Mouse (Mus musculus): ENCODE results near the gene Wfdc16. TPM values are rescaled to one million over a fixed set of nuclear protein-coding genes. Genes with fewer than 3 reads are reported as not detected.

The Wfdc16 gene
- not detected for polyA plus RNA-seq (2017; shearing (Covaris generic))

DNA sequence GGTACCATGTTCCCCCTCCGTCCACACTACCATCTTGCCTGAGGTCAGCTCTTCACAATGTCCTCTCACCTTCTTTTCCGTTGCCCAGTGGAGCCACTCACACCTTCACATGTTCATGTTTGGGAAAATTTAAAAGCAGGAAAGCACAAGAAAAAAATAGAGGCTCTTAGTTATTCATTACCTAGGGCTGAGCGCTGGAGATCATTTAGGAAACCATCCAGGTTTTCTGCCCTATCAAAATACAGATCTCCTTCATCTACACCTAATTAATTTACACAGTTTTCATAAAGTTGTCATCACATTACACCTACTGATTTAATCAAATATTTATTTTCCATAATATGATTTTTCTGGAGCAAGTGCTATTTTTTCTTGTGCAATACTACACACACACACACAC is at the start of gene Wfdc16:
Gene Wfdc16 (minus strand): TSS at position 101 of the 400 bp plus-strand sequence.

DNA sequence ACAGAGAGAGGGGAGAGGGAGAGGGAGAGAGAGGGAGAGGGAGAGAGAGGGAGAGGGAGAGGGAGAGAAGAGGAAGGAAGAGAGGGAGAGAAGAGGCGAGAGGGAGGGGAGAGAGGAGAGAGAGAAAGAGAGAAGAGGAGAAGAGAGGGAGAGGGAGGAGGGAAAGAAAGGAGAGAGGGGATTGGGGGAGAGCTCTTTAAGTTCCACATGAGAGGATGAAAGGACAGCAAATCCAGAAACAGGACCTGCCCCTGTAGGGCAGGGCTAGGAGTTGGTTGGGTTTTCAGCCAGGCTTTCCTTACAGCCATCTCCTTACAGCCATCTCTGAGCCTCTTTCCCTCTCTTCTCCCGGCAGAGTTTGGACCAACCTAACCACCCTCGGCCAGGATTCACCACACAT is 46.2 kb upstream of the Wfdc16 start, which contains the start of gene Wfdc13:
Gene Wfdc13 (plus strand): TSS at position 301 of the 400 bp plus-strand sequence.

DNA sequence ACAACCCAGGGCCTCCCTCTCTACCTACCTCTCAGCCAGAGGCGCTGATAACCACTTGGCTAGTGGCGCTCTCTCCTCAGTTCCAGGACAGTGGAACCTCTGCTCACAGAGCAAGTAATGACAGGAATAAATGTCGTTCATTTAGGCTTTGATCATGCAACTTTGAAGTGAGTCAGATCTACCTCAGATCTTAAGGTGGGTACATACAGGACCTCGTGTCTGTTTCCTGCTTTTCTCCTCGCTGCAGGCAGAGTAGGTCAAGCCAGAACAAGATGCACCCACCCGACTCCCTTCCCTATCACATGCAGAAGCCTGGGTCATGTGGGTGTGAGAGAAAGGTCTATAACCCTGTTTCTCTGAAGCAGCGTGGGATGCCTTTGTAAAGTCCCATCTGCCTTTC is 35.4 kb upstream of the Wfdc16 start, which contains the start of gene Wfdc11:
Gene Wfdc11 (minus strand): TSS at position 101 of the 400 bp plus-strand sequence.

DNA sequence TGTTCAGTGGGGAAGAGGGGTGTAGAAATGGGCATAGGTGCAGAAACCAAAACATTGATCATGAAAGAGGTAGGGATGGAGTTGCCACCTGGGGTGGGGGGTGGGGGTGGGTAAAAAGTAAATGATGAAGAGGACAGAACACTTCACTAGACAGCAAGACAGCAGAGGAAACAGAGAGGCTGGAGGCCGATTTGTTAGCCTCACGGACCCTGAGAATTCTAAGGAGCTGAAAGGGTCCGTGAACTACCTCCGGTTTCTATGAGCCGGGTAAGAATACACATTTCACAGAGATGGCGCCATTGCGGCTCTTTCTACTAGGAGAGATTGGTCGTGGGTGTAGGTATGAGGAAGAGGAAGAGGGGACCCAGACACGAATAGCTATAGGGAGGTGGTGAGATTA is 17.9 kb upstream of the Wfdc16 start, which contains the start of gene Wfdc9:
Gene Wfdc9 (minus strand): TSS at position 101 of the 400 bp plus-strand sequence.

DNA sequence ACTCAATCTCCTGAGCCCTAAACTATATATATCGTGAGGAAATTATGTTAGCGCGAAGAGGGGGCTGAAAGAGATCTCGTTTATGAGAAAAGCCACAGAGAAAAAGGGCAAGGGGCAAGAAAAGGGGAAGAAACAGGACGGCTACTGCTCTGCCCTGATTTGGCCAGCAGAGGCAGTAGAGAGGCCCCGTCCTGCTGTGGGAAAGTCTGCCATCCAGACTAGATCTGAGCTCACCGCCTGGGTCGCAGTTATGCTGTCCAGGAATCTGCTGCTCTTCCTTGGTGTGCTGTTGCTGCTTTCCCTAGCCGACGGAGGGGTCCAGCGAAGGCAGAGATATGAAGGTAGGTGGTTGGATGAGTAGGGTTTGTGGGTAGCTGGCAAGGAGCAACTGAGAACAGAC is 17.3 kb upstream of the Wfdc16 start, which contains the start of gene Wfdc10:
Gene Wfdc10 (plus strand): TSS at position 189 of the 400 bp plus-strand sequence.

DNA sequence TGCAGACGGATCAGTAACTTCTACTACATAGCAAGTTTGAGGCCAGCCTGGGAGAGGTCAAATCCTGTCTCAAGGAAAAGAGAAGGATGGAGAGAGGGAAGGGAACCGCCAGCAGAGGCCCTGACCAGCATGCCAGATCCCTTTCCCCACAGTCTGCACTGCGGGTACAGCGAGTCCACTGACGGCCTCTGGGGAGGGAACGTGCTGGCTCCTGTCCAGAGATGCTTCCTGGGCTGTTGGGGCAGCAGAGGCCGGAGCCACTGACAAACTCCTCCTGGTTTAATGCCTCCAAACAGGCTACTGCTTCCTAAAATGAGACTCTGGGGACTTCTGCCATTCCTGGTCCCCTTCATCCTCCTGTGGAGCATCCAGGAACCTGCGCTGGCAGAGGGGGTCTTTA is 25.1 kb downstream of the Wfdc16 start, which contains the start of the genes Wfdc6b and Wfdc8:
Gene Wfdc6b (plus strand): TSS at position 52 of the 400 bp plus-strand sequence.
Gene Wfdc8 (minus strand): TSS at position 156 of the 400 bp plus-strand sequence.

DNA sequence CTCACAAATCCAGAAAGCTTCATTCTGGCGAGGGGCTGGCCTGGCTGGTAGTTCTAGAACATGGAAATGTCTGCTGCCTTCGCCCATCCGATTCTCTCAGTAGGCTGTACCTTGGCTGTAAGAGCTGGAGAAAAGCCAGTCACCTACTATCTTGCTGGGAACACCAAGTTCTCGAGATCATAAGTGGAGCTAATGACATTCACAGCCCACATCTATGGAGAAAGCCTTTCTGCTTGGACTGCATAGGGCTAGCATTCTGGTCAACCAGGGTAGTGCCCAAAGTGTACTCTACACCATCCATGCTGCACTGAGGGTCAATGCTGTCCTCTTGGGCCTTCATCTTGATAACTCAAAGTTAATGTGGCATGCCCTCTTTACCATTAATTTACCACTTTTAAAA is 45.1 kb downstream of the Wfdc16 start, which contains the start of gene Eppin:
Gene Eppin (minus strand): TSS at position 101 of the 400 bp plus-strand sequence.

DNA sequence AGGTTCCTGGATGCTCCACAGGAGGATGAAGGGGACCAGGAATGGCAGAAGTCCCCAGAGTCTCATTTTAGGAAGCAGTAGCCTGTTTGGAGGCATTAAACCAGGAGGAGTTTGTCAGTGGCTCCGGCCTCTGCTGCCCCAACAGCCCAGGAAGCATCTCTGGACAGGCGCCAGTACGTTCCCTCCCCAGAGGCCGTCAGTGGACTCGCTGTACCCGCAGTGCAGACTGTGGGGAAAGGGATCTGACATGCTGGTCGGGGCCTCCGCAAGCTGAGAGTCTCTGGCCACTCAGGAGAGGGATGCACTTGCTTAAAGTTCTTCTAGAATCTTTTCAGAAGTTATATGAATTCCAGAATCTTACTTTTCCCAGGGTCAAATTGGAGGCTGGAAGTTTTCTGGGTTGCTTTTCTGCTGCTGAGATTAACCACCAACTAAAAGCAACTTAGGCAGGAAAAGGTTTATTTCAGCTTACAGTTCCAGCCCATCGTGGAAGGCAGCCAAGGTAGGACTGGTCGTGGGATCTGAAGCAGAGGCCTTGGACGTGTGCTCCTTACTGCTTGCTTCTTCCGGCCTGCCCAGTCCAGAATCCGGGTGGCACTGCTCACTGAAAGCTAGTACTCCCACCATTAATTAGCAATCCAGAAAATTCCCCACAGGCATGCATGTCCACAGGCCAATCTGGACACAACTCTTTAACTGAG is 53.4 kb downstream of the Wfdc16 start, which contains the start of gene Wfdc6a:
Gene Wfdc6a (minus strand): TSS at position 423 of the 701 bp plus-strand sequence.

Other genes with a start within 250 kb of the Wfdc16 start
- 9.0 TPM for gene Slpi, start 249.7 kb downstream of the Wfdc16 start, polyA plus RNA-seq (2017; shearing (Covaris generic))
- gene Rbpjl, start 235.7 kb downstream of the Wfdc16 start, polyA plus RNA-seq (2017; shearing (Covaris generic)) = not detected
- not detected for gene Matn4, start 233.6 kb downstream of the Wfdc16 start, polyA plus RNA-seq (2017; shearing (Covaris generic))
- gene Sdc4, start 194.9 kb downstream of the Wfdc16 start, polyA plus RNA-seq (2017; shearing (Covaris generic)) = 0.64 TPM
- gene Sys1, start 181.8 kb downstream of the Wfdc16 start, polyA plus RNA-seq (2017; shearing (Covaris generic)) = 81.1 TPM
- gene Gm20458, start 177.8 kb downstream of the Wfdc16 start, polyA plus RNA-seq (2017; shearing (Covaris generic)) = 6.5 TPM
- not detected for gene Trp53tg5, start 165.1 kb downstream of the Wfdc16 start, polyA plus RNA-seq (2017; shearing (Covaris generic))
- gene Dbndd2, start 152.7 kb downstream of the Wfdc16 start, polyA plus RNA-seq (2017; shearing (Covaris generic)) = 2.6 TPM
- 16.2 TPM for gene Pigt, start 141.3 kb downstream of the Wfdc16 start, polyA plus RNA-seq (2017; shearing (Covaris generic))
- not detected for gene Wfdc2, start 76.4 kb downstream of the Wfdc16 start, polyA plus RNA-seq (2017; shearing (Covaris generic))
- not detected for gene Spint3, start 65.3 kb downstream of the Wfdc16 start, polyA plus RNA-seq (2017; shearing (Covaris generic))
- gene Wfdc6a, start 53.3 kb downstream of the Wfdc16 start, polyA plus RNA-seq (2017; shearing (Covaris generic)) = not detected
- gene Eppin, start 45.2 kb downstream of the Wfdc16 start, polyA plus RNA-seq (2017; shearing (Covaris generic)) = not detected
- gene Wfdc6b, start 25.3 kb downstream of the Wfdc16 start, polyA plus RNA-seq (2017; shearing (Covaris generic)) = not detected
- gene Wfdc8, start 25.2 kb downstream of the Wfdc16 start, polyA plus RNA-seq (2017; shearing (Covaris generic)) = not detected
- gene Wfdc10, start 17.2 kb upstream of the Wfdc16 start, polyA plus RNA-seq (2017; shearing (Covaris generic)) = not detected
- not detected for gene Wfdc9, start 17.8 kb upstream of the Wfdc16 start, polyA plus RNA-seq (2017; shearing (Covaris generic))
- gene Wfdc11, start 35.3 kb upstream of the Wfdc16 start, polyA plus RNA-seq (2017; shearing (Covaris generic)) = not detected
- not detected for gene Wfdc13, start 46.3 kb upstream of the Wfdc16 start, polyA plus RNA-seq (2017; shearing (Covaris generic))
- not detected for gene Spint4, start 59.7 kb upstream of the Wfdc16 start, polyA plus RNA-seq (2017; shearing (Covaris generic))
- gene Spint5, start 76.5 kb upstream of the Wfdc16 start, polyA plus RNA-seq (2017; shearing (Covaris generic)) = not detected
- gene Wfdc3, start 107.1 kb upstream of the Wfdc16 start, polyA plus RNA-seq (2017; shearing (Covaris generic)) = 0.31 TPM
- gene Dnttip1, start 107.2 kb upstream of the Wfdc16 start, polyA plus RNA-seq (2017; shearing (Covaris generic)) = 53.3 TPM
- gene Ube2c, start 131.1 kb upstream of the Wfdc16 start, polyA plus RNA-seq (2017; shearing (Covaris generic)) = 0.85 TPM
- not detected for gene Tnnc2, start 141.2 kb upstream of the Wfdc16 start, polyA plus RNA-seq (2017; shearing (Covaris generic))
- 3.2 TPM for gene Snx21, start 147.0 kb upstream of the Wfdc16 start, polyA plus RNA-seq (2017; shearing (Covaris generic))
- gene Acot8, start 166.1 kb upstream of the Wfdc16 start, polyA plus RNA-seq (2017; shearing (Covaris generic)) = 27.0 TPM
- 3.1 TPM for gene Zswim3, start 166.3 kb upstream of the Wfdc16 start, polyA plus RNA-seq (2017; shearing (Covaris generic))
- gene Zswim1, start 183.9 kb upstream of the Wfdc16 start, polyA plus RNA-seq (2017; shearing (Covaris generic)) = 14.0 TPM
- gene Spata25, start 189.7 kb upstream of the Wfdc16 start, polyA plus RNA-seq (2017; shearing (Covaris generic)) = not detected
- gene Ctsa, start 194.1 kb upstream of the Wfdc16 start, polyA plus RNA-seq (2017; shearing (Covaris generic)) = 127 TPM
- 0.77 TPM for gene Neurl2, start 194.7 kb upstream of the Wfdc16 start, polyA plus RNA-seq (2017; shearing (Covaris generic))
- gene Pltp, start 218.9 kb upstream of the Wfdc16 start, polyA plus RNA-seq (2017; shearing (Covaris generic)) = 5.0 TPM
- gene Pcif1, start 240.5 kb upstream of the Wfdc16 start, polyA plus RNA-seq (2017; shearing (Covaris generic)) = 133 TPM